13 mouse cellular contexts compared by ENCODE assay signal in the genomic region with DNA sequence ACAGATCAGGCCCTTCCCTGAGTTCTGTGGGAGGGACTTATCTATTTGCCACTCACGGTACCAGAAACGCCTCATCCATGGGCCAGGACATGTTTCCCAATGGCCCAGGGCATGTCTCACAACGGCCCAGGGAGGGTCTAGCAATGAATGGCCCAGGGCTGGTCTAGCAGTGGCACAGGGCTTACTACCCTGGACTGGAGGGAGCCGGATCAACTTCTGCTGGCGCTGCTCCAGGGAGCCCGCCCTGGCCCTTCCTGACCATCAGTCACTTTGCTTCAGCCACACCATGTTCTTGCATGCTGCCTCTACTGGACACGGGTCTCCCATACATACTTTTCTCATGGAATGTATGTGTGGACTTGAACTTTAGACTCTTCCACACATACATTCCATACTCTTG.
"Had no signal": no experiment of that assay in that cellular context is flagged by ENCODE, and none has a peak within 500 bp of the region (broad histone marks: within the 10 kb centered on the region; RNA-seq: fewer than 3 reads in every experiment).

No protein-coding gene starts in this region.

- H3K27me3 ChIP-seq: intestine, embryonic 15.5 days; limb, embryonic 15.5 days; liver, embryonic 12.5 days; megakaryocyte, embryonic 14.5 days; midbrain, embryonic 12.5 days had no signal

- H3K9ac ChIP-seq: intestine, embryonic 15.5 days; limb, embryonic 15.5 days; liver, embryonic 12.5 days; midbrain, embryonic 12.5 days; neural tube, embryonic 15.5 days had no signal

- H3K4me3 ChIP-seq: intestine, embryonic 15.5 days; limb, embryonic 15.5 days; liver, embryonic 12.5 days; megakaryocyte, embryonic 14.5 days; midbrain, embryonic 12.5 days; neural tube, embryonic 15.5 days had no signal

- H3K36me3 ChIP-seq: intestine, embryonic 15.5 days; limb, embryonic 15.5 days; liver, embryonic 12.5 days; midbrain, embryonic 12.5 days; neural tube, embryonic 15.5 days had no signal

- H3K4me2 ChIP-seq: intestine, embryonic 15.5 days; limb, embryonic 15.5 days; liver, embryonic 12.5 days; midbrain, embryonic 12.5 days; neural tube, embryonic 15.5 days had no signal

- H3K4me1 ChIP-seq: limb, embryonic 15.5 days; liver, embryonic 12.5 days; megakaryocyte, embryonic 14.5 days had no signal

- H3K27ac ChIP-seq: intestine, embryonic 15.5 days; kidney, postnatal 0 days; limb, embryonic 15.5 days; liver, embryonic 12.5 days; macrophage; midbrain, embryonic 12.5 days; neural tube, embryonic 15.5 days had no signal

- ATAC-seq: intestine, embryonic 15.5 days; liver, embryonic 12.5 days had no signal

- H3K9me3 ChIP-seq: intestine, embryonic 15.5 days; limb, embryonic 15.5 days; liver, embryonic 12.5 days; midbrain, embryonic 12.5 days; neural tube, embryonic 15.5 days had no signal

- DNase-seq: kidney, adult 8-10 months; left cerebral cortex, postnatal 4 days; right cerebral cortex, adult 18-20 months; right cerebral cortex, postnatal 25 days; thymus, postnatal 36 days had no signal
